8 mouse cellular contexts compared by ENCODE assay signal in the genomic region with DNA sequence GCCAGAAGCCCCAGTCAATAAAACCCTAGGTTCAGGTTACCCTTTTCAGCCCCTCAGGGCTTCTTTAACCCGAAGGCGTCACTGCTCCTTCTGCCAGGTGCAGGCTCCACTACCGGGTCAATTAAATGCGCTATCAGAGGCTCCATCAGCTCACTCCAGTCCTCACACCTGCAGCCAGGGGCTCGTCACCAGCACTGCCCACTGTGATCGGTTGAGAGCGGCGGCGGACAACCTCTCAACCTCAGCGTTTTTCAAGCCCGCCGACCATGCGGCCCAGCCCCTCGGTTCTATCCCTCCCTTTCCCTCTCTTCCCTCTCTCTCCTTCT. TPM values are rescaled to one million over a fixed set of nuclear protein-coding genes. Genes with fewer than 3 reads are reported as not detected.
DNase-seq lines count a peak whose midpoint lies in the region; ATAC-seq lines count a peak whose summit lies in the region.

No protein-coding gene starts in this region.

- H3K27ac ChIP-seq in kidney, embryonic 14.5 days (ENCODE audit: low read depth, low read length): no peak overlapping the region
- H3K27ac ChIP-seq in brown adipose tissue, adult 24 weeks (replicated peaks; ENCODE audit: low read depth, low read length): no peak overlapping the region
- peak overlapping the region; percentile 87 for H3K27ac ChIP-seq in hindbrain, embryonic 16.5 days (ENCODE audit: low read depth, low read length)
- H3K27ac ChIP-seq in midbrain, embryonic 15.5 days: peak overlapping the region; percentile 89

- peak overlapping the region; percentile 73 for H3K4me3 ChIP-seq in kidney, embryonic 14.5 days (ENCODE audit: low read length)
- H3K4me3 ChIP-seq in brown adipose tissue, adult 24 weeks (ENCODE audit: insufficient read depth, low read depth, low read length): peak overlapping the region; percentile 57
- peak overlapping the region; percentile 83 for H3K4me3 ChIP-seq in hindbrain, embryonic 16.5 days (ENCODE audit: low read length)
- peak overlapping the region; percentile 87 for H3K4me3 ChIP-seq in midbrain, embryonic 15.5 days

- peak; percentile 80; the same call in 1 of the 2 replicates for ATAC-seq in kidney, embryonic 14.5 days (ENCODE audit: low FRiP score, low TSS enrichment)
- peak; percentile 84; the same call in 1 of the 2 replicates for ATAC-seq in hindbrain, embryonic 16.5 days
- ATAC-seq in midbrain, embryonic 15.5 days (replicated peaks): peak; percentile 84; the same call in 1 of the 2 replicates

- peak overlapping the region; percentile 66 for H3K4me2 ChIP-seq in kidney, embryonic 14.5 days (replicated peaks; ENCODE audit: low read depth, low read length)
- peak overlapping the region; percentile 82 for H3K4me2 ChIP-seq in hindbrain, embryonic 16.5 days (ENCODE audit: low read length)
- H3K4me2 ChIP-seq in midbrain, embryonic 15.5 days: peak overlapping the region; percentile 87

- H3K9ac ChIP-seq in kidney, embryonic 14.5 days (ENCODE audit: low read depth, low read length): peak overlapping the region; percentile 83; the same call in 1 of the 2 replicates
- H3K9ac ChIP-seq in hindbrain, embryonic 16.5 days (ENCODE audit: low read depth, low read length): peak overlapping the region; percentile 95
- peak overlapping the region; percentile 83 for H3K9ac ChIP-seq in midbrain, embryonic 15.5 days

- WGBS in kidney, embryonic 14.5 days: 1% methylated on average over 14 of the region's 14 CpGs
- WGBS in hindbrain, embryonic 16.5 days: under 1% methylated on average over 14 of the region's 14 CpGs
- under 1% methylated on average over 14 of the region's 14 CpGs for WGBS in midbrain, embryonic 15.5 days

- DNase-seq in kidney, postnatal 25 days: no peak
- no peak for DNase-seq in frontal cortex, postnatal 10 days (ENCODE audit: low spot score in 2 of 2)
- DNase-seq in embryo, embryonic 9.5 days (ENCODE audit: extremely low spot score): no peak
- no peak for DNase-seq in urinary bladder, adult 2 months (ENCODE audit: low spot score)

- H3K4me1 ChIP-seq in kidney, embryonic 14.5 days (ENCODE audit: control insufficient read depth, insufficient read depth, low read length): peaks cover 5% of the 10 kb centered on the region; the same call in 1 of the 2 replicates
- 0 out of 2 replicates have a peak, but pooled peaks cover 2% of the 10 kb centered on the region for H3K4me1 ChIP-seq in brown adipose tissue, adult 24 weeks (ENCODE audit: control insufficient read depth, insufficient read depth, insufficient read length, low read length)
- peaks cover 15% of the 10 kb centered on the region for H3K4me1 ChIP-seq in hindbrain, embryonic 16.5 days (ENCODE audit: control insufficient read depth, insufficient read depth, low read depth, low read length)
- H3K4me1 ChIP-seq in midbrain, embryonic 15.5 days: peaks cover 13% of the 10 kb centered on the region

- no peaks in the 10 kb centered on the region for H3K9me3 ChIP-seq in kidney, embryonic 14.5 days (ENCODE audit: control insufficient read depth, low read length)
- H3K9me3 ChIP-seq in hindbrain, embryonic 16.5 days (ENCODE audit: control insufficient read depth, low read length): no peaks in the 10 kb centered on the region
- H3K9me3 ChIP-seq in midbrain, embryonic 15.5 days: no peaks in the 10 kb centered on the region

- no peaks in the 10 kb centered on the region for H3K36me3 ChIP-seq in kidney, embryonic 14.5 days (ENCODE audit: control insufficient read depth, insufficient read depth, low read length)
- H3K36me3 ChIP-seq in hindbrain, embryonic 16.5 days (ENCODE audit: control insufficient read depth, insufficient read depth, low read length): no peaks in the 10 kb centered on the region
- H3K36me3 ChIP-seq in midbrain, embryonic 15.5 days (replicated peaks): no peaks in the 10 kb centered on the region

- no peaks in the 10 kb centered on the region for H3K27me3 ChIP-seq in kidney, embryonic 14.5 days (ENCODE audit: control insufficient read depth, insufficient read depth, low read length)
- H3K27me3 ChIP-seq in hindbrain, embryonic 16.5 days (replicated peaks; ENCODE audit: control insufficient read depth, insufficient read depth, low read length): no peaks in the 10 kb centered on the region
- no peaks in the 10 kb centered on the region for H3K27me3 ChIP-seq in midbrain, embryonic 15.5 days (replicated peaks)

RNA-seq across cellular contexts. Expression of a gene that starts 0.3 kb away (rescaled TPM):
- 14.0 and 17.9 TPM in 2 replicates for polyA plus RNA-seq in kidney, embryonic 14.5 days (2014; fragmentation: Nextera tagmentation; extraction: Ambion mirVana)
- polyA plus RNA-seq in brown adipose tissue, adult 24 weeks (2012; ENCODE audit: insufficient read depth, insufficient read length, missing spikeins): 2.6 TPM in 2 replicates
- 20.4 and 23.7 TPM in 2 replicates for polyA plus RNA-seq in hindbrain, embryonic 16.5 days (2015; fragmentation: Nextera tagmentation; extraction: Ambion mirVana)
- 23.8 and 27.2 TPM in 2 replicates for polyA plus RNA-seq in midbrain, embryonic 15.5 days (2015; fragmentation: Nextera tagmentation; extraction: Ambion mirVana)
- 5.4 and 5.8 TPM in 2 replicates for polyA plus RNA-seq in urinary bladder, adult 2 months (2012; rRNA removed)

RNA-seq across cellular contexts. Expression of a gene that starts 34.6 kb away (rescaled TPM):
- polyA plus RNA-seq in kidney, embryonic 14.5 days (2014; fragmentation: Nextera tagmentation; extraction: Ambion mirVana): 142 and 151 TPM in 2 replicates
- polyA plus RNA-seq in brown adipose tissue, adult 24 weeks (2012; ENCODE audit: insufficient read depth, insufficient read length, missing spikeins): 18.7 and 22.4 TPM in 2 replicates
- polyA plus RNA-seq in hindbrain, embryonic 16.5 days (2015; fragmentation: Nextera tagmentation; extraction: Ambion mirVana): 93.8 and 94.8 TPM in 2 replicates
- 109 and 112 TPM in 2 replicates for polyA plus RNA-seq in midbrain, embryonic 15.5 days (2015; fragmentation: Nextera tagmentation; extraction: Ambion mirVana)
- polyA plus RNA-seq in urinary bladder, adult 2 months (2012; rRNA removed): 17.7 and 20.9 TPM in 2 replicates

Comparison
In these comparisons a context has a peak if more than half of its experiments do, and no peak if none do; other contexts are left out.
1. H3K27ac ChIP-seq: peak in hindbrain, embryonic 16.5 days (single experiment) and midbrain, embryonic 15.5 days (single experiment); none in kidney, embryonic 14.5 days (single experiment) and brown adipose tissue, adult 24 weeks (single experiment).
2. Peak in every context shown above with its lines, with median percentiles within 50 percentile points of each other: ATAC-seq, H3K4me2 ChIP-seq, H3K4me3 ChIP-seq and H3K9ac ChIP-seq.